Mouse (Mus musculus) thymus, adult 18-20 months (tissue): ENCODE data around the gene Ccnd1.

Experiments
- DNase-seq, 2 experiments: peaks; one replicate each; pipeline ENCODE4 v3.0.0; 2022; ENCODE audit warnings: mixed read lengths in 2 of 2

Gene Ccnd1

GRCm38 (mm10) chr7:144939344-144940002 is at the start of gene Ccnd1:
Gene Ccnd1 (minus strand): TSS chr7:144939925.
- DNase-seq = no peak

DNA sequence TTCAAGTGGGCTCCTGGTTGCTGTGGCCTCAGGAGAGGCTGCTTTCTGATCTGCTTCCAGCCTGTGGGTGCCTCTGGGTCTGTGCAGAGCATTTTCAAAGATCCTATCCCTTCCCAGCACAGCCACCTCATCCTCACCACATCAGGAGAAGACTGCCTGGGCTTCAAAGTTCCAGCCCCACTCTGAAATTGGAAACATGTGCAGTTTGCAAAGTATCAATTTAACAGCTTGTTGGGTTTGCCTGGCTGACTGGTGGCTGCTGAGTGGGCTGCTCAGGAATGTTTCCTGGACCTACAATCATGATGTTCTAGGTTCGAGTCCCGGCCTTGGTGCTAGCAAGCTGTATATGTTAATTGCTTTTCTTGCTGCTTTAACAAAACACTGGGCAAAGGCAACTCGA is 49.1 kb upstream of the Ccnd1 start:
- DNase-seq = no peak

DNA sequence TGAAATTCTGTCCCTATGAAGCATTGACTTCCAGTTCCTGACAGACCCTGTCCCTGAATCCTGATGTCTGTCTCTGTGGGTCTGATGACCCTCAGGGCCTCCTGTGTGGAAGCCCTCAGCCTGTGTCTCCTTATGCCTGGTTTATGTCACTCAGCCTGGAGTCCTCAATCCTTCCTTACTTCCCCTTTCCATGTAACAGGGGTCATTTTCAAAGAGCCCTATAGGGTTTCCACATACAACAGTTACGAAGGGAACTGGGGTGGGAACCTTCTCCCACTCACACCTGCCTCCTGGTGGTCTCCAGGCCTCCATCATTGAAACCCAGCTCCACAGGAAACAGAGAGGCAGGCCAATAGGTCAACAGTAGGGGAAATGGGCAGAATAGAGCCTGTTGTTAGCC is 45.4 kb upstream of the Ccnd1 start:
- no peak for DNase-seq

GRCm38 (mm10) chr7:144982358-144983110 is 42.8 kb upstream of the Ccnd1 start:
- no peak for DNase-seq

GRCm38 (mm10) chr7:144981426-144982079 is 41.8 kb upstream of the Ccnd1 start:
- DNase-seq = no peak

GRCm38 (mm10) chr7:144979814-144980213 is 40.1 kb upstream of the Ccnd1 start:
- peak in 1 of 2 experiments; percentile 15 for DNase-seq

DNA sequence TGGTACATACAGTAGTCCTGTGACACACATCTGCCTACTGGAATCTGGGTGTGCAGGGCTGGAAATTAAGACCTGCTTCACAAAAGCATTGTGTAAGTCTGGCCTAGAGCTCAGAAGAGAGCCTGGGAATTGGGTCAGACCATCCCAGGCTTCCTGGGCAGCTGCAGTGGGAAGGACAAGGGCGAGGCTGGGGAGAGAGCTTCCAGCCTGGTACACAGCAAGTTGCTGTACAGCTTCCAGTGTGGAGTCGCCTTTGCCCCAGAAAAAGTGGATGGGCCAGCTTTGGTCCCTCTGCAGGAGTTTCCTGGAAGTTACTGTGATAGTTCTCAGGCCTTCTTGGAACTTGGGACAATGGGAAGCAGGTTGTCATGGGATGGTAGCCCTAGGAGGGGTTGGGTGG is 37.4 kb upstream of the Ccnd1 start:
- no peak for DNase-seq

- DNase-seq = no peak
Observed at GRCm38 (mm10) chr7:144973461-144973860, 33.7 kb upstream of the Ccnd1 start.

GRCm38 (mm10) chr7:144971769-144972168 is 32.0 kb upstream of the Ccnd1 start:
- DNase-seq = no peak

GRCm38 (mm10) chr7:144970997-144971768 is 31.5 kb upstream of the Ccnd1 start:
- DNase-seq = no peak

DNA sequence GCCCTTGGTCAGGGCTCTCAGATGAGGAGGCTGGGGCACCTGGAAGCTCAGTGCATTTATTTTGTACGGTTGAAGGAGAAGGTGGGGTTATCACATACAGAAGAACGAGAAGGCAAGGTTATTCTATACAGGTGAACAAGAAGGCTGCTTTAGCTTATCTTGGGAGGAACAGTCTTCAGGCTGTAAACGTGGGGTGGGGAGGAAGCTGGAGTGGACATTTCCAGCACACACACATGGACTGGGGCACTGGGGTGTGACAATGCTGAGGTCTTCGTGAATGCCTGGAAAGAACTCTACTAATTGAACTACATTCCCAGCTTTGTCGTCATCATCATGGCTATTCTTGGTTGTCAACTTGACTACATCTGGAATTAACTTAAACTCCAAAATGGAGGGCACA is 26.2 kb upstream of the Ccnd1 start:
- no peak for DNase-seq

- DNase-seq = no peak
Observed at GRCm38 (mm10) chr7:144964316-144964715, 24.6 kb upstream of the Ccnd1 start.

GRCm38 (mm10) chr7:144963911-144964310 is 24.2 kb upstream of the Ccnd1 start:
- DNase-seq = no peak

DNA sequence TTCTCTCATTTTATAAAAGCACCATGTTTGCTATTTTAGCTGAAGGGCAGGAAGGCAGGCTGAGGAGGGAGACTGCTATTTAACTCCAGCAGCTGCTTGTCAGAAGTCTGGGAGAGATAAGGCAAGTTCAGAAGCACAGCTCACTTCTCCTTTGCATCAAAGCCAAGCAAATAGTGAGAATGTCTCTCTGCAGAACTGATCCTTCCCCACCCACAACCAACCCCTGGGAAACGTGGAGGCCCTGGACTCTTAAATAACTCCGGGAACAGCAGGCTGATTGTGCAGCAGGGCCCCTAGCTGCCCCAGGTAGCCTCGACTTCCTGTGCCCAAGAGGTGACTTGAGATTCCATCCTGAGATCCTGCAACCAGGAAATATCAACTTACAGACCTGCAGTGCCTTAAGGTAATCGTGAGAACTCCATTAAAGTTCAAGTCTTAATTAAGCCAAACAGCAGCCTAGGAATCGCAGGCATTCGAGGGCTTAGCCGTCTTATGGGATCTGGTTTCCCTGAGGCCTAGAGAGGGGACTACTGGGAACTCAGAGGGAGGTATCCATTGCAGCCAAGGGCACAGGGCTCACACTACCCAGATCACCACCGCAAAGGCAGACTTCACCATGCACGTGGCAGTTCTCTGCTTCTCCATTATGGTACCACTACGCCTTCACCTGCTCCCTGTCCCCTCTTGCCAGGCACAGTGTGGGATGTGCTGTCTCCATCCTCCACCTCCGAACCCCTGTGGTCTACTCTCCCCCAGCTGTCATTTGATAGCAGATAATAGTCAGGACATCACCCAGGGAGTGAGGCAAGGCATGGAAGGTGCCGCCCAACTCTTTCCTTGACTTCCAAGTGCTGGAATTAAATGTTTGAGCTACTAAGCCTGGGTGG is 19.0 kb upstream of the Ccnd1 start:
- DNase-seq = no peak

- peak in 1 of 2 experiments; percentile 37 for DNase-seq
Observed at GRCm38 (mm10) chr7:144943254-144943653, 3.5 kb upstream of the Ccnd1 start.

- no peak for DNase-seq
Observed at GRCm38 (mm10) chr7:144942744-144943135, 3.0 kb upstream of the Ccnd1 start.

DNA sequence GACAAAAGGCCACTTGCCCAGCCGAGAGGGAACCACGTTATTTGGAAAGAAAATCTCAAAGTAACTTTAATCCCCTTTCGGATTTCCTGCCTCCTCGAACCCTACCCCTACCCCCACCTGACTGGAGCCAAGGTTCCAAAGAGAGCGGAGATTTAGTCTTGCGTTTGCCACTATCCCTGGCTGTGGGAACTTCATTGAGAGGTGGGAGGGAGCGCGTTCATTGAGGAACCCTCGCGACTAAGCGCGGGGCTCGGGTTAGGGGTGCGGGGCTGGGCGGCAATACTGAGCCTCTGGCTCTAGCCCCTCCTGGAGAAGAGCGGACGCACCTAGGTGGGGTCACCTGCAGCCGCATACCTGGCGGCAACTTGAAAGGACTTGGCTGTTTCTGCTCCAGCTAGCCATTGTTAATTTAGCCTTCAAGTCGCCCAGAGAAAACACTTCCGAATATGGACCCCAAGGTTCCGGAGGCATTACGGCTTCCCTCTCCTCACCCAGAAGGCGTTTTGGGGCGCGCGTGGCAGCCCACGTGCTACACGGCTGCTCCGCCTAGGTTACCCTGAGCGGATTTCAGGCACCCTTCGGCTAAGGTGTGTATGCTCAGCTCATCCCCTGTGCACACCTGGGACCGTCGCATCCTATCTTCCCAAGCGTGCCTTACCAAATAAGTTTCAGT is 2.5 kb upstream of the Ccnd1 start:
- no peak for DNase-seq

DNA sequence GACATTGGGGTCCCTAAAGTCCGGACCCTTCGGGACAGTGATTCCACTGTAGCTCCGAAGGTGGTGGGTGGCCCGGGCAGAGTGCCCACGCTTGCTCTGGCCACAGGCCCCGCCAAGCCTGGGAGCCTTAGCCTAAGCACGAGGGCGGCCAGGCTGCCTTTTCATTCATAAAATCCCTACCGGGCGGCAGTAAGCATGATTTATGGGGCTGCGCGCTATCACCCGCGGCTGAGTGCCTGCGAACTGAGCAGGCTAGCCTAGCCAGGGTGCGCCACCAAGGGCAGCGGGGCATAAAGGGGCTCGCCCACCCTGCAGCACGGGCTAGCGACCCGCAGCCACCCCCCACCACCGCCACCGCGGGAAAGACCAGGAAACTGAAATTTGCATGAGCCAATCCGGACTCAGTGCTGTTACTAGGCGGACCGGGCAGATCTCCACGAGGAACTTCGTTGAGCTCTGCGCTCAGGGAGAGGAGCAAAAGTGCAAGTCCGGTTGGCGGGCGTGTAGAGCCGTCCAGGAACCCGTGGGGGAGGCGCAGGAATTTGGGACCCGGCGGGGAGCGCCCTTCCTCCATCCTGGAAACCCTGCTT is 1.6 kb upstream of the Ccnd1 start:
- peak; percentile 39 to 41 for DNase-seq

DNA sequence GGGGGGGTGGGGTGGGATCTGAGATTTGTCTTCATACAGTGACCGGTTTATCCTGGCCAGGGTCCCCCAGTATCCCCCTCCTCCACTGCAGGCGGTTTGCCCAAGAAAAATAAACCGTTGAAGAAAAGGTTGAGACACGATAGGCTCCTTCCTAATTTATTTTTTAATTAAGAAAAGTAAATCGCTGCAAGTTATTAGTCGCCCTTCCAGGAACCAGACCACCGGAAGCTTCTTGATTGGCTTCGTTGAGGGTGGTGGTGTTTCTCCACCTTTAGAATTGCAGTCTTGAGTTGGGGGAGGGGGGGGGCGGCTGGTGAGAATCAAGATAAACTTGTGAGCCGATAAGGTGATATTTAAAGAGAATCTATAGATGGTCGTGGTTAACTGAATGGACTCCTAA is 860 bp upstream of the Ccnd1 start:
- no peak for DNase-seq

GRCm38 (mm10) chr7:144940003-144940571 is 362 bp upstream of the Ccnd1 start:
- DNase-seq = no peak
